Mouse (Mus musculus) ES-E14 (cell line): ENCODE measurements around the gene Hoxb3.

Experiments
- CHD2 ChIP-seq: IDR thresholded peaks from 2 replicates; pipeline ENCODE4 v1.6.1; 2014; ENCODE audit warnings: mild to moderate bottlenecking, low read depth, low read length, inconsistent platforms
- HCFC1 ChIP-seq: IDR thresholded peaks from 2 replicates; pipeline ENCODE4 v1.6.1; 2012; ENCODE audit warnings: low read length, inconsistent platforms, borderline replicate concordance; ENCODE audit not compliant: insufficient read depth
- MAFK ChIP-seq: IDR thresholded peaks from 2 replicates; pipeline ENCODE4 v1.6.1; 2014; ENCODE audit warnings: mild to moderate bottlenecking, low read depth, low read length, inconsistent platforms; ENCODE audit not compliant: insufficient read depth
- ZNF384 ChIP-seq: IDR thresholded peaks from 2 replicates; pipeline ENCODE4 v1.6.1; 2012; ENCODE audit warnings: low read depth, low read length, inconsistent platforms

GRCm38 (mm10) chr11:96383381-96383780 is 60.3 kb downstream of the Hoxb3 start:
- TF ChIP-seq HCFC1 (no peak), ZNF384 (no peak), MAFK (no peak), CHD2 (no peak)
